Mouse (Mus musculus) hindbrain, embryonic 13.5 days (tissue): ENCODE measurements at regions not wholly inside any gene's neighbourhood (a gene's known extent, or its start where the extent isn't known, plus 50 kb on each side); places are given as distances from the start of the nearest gene placed in this dataset.

Experiments
- ATAC-seq: fragments of 200-750 bp; cut with Nextera tagmentation; 2 replicates; pipeline ENCODE4 v1.8.0; 2017; ENCODE audit warnings: moderate TSS enrichment; ENCODE audit not compliant: low FRiP score
- H3K27ac ChIP-seq: fragments of 300-500 bp; sonication (generic); 2 replicates; pipeline ENCODE4 v1.5.1; 2015; ENCODE audit warnings: inconsistent platforms, mild to moderate bottlenecking, moderate library complexity
- H3K27me3 ChIP-seq: fragments of 300-500 bp; sonication (generic); 2 replicates; pipeline ENCODE4 v1.6.1; 2015; ENCODE audit warnings: mild to moderate bottlenecking, inconsistent platforms
- H3K36me3 ChIP-seq: fragments of 300-500 bp; sonication (generic); 2 replicates; pipeline ENCODE4 v1.6.1; 2015; ENCODE audit warnings: mild to moderate bottlenecking, inconsistent platforms
- H3K4me1 ChIP-seq: fragments of 300-500 bp; sonication (generic); replicated peaks from 2 replicates; pipeline ENCODE4 v1.6.1; 2015; ENCODE audit warnings: inconsistent platforms
- H3K4me2 ChIP-seq: fragments of 300-500 bp; sonication (generic); 2 replicates; pipeline ENCODE4 v1.6.1; 2015; ENCODE audit warnings: inconsistent platforms, mild to moderate bottlenecking, moderate library complexity
- H3K4me3 ChIP-seq: fragments of 300-500 bp; sonication (generic); 2 replicates; pipeline ENCODE4 v1.5.1; 2015; ENCODE audit warnings: mild to moderate bottlenecking, inconsistent platforms
- H3K9ac ChIP-seq: fragments of 300-500 bp; sonication (generic); 2 replicates; pipeline ENCODE4 v1.6.1; 2015; ENCODE audit warnings: mild to moderate bottlenecking, inconsistent platforms
- H3K9me3 ChIP-seq: fragments of 300-500 bp; sonication (generic); 2 replicates; pipeline ENCODE4 v1.6.1; 2016; ENCODE audit warnings: inconsistent platforms
- WGBS: fragments of 180-500 bp; shearing (Covaris S2); methylation state at CpG from one replicate; pipeline ENCODE4 v1.1.7; 2015; 5-methylcytosine and 5-hydroxymethylcytosine counted together

DNA sequence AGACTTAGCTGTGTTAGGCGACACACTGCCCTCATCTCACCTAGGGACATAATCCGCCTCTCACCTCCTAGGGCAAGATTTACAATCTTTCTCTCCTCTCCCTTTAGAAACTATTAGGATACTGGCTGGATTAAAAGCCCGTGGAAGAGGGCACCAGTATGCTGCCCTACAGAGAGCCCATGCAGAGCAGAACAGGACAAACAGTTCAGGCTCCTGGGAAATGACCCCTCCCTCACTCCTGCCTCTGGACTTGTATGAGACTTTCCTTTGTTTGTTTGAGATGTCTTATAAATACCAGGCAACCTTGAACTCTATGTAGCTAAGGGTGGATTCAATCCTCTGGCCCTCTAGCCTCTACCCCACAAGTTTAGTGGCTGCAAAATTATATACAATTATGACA, 81.8 kb upstream of the Barx2 start:
- Histone ChIP-seq H3K36me3 (no peaks in the 10 kb centered on the region), H3K4me2 (no peak overlapping the region)
- WGBS = 78% methylated on average over 3 of the region's 3 CpGs

DNA sequence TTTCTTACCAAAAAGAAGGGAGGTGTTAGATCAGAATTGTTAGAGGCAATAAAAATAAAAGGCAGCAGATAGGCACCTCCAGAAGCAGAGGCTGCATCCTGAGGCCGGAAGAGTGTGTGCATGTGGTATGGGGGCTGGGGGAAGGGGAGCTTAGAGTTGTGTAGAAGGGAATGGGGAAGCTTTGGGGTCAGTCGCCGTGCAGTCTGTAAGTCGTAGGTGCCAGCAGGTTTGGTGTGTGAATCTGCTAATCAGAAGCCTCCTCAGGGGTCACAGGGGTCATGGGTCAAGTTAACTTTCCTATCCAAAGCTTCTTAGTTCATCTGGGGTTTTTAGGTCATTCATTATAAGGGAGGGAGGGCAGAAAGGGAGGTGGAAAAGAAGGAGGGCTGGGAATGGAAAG, 82.4 kb upstream of the Barx2 start:
- 0 out of 2 replicates have a peak, but pooled peaks cover 8% of the 10 kb centered on the region for H3K4me1 ChIP-seq
- H3K4me3 ChIP-seq = no peak overlapping the region
- 68% methylated on average over 4 of the region's 4 CpGs for WGBS
- H3K9me3 ChIP-seq = no peaks in the 10 kb centered on the region
- no peak for ATAC-seq
- no peaks in the 10 kb centered on the region for H3K36me3 ChIP-seq
- no peaks in the 10 kb centered on the region for H3K27me3 ChIP-seq
- H3K4me2 ChIP-seq = no peak overlapping the region
- H3K27ac ChIP-seq = no peak overlapping the region
- no peak overlapping the region for H3K9ac ChIP-seq

More for the DNA sequence above, 81.8 kb upstream of the Barx2 start:
- no peaks in the 10 kb centered on the region for H3K9me3 ChIP-seq
- no peak overlapping the region for H3K27ac ChIP-seq
- H3K9ac ChIP-seq = no peak overlapping the region
- peaks cover 9% of the 10 kb centered on the region; the same call in 1 of the 2 replicates for H3K4me1 ChIP-seq
- H3K27me3 ChIP-seq = no peaks in the 10 kb centered on the region
- H3K4me3 ChIP-seq = no peak overlapping the region
- no peak for ATAC-seq

DNA sequence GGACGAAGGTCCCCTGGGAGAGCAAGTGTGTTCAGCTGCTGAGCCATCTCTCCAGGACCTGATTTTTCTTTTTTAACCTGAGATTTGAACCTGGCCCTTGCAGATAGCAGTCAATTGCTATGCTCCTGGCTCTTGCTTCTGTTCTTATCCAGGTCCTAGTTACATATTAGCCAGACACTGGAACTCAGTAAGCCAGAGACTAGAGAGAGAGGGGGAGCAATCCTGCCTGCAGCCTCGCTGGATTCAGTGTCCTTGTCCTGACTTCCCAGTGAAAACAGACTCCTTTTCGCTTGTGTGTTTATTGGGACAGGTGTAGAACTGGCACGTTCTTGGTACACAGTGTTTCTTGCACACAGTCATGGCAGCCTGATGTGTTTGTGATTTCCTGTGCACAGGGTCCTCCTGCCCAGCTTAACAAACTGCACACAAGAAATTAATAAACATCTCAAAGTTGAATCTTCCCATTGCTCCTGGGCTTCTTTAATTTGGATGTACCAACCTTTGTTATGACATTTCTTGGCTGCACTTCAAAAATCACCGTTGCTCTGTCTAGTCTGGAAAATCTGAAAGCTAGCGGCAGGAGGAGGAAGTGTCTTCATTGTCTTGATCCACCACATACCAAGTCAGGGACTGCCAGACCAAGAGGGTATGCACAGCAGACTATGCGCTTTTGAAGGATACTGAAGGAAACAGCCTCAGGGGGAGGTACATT, 83.4 kb upstream of the Barx2 start:
- 61% methylated on average over 7 of the region's 7 CpGs for WGBS
- no peaks in the 10 kb centered on the region for H3K36me3 ChIP-seq
- H3K4me3 ChIP-seq = no peak overlapping the region
- H3K9ac ChIP-seq = no peak overlapping the region
- H3K4me2 ChIP-seq = no peak overlapping the region
- no peaks in the 10 kb centered on the region for H3K27me3 ChIP-seq
- ATAC-seq = no peak
- no peaks in the 10 kb centered on the region for H3K9me3 ChIP-seq
- no peak overlapping the region for H3K27ac ChIP-seq
- H3K4me1 ChIP-seq = 0 out of 2 replicates have a peak, but pooled peaks cover 8% of the 10 kb centered on the region

DNA sequence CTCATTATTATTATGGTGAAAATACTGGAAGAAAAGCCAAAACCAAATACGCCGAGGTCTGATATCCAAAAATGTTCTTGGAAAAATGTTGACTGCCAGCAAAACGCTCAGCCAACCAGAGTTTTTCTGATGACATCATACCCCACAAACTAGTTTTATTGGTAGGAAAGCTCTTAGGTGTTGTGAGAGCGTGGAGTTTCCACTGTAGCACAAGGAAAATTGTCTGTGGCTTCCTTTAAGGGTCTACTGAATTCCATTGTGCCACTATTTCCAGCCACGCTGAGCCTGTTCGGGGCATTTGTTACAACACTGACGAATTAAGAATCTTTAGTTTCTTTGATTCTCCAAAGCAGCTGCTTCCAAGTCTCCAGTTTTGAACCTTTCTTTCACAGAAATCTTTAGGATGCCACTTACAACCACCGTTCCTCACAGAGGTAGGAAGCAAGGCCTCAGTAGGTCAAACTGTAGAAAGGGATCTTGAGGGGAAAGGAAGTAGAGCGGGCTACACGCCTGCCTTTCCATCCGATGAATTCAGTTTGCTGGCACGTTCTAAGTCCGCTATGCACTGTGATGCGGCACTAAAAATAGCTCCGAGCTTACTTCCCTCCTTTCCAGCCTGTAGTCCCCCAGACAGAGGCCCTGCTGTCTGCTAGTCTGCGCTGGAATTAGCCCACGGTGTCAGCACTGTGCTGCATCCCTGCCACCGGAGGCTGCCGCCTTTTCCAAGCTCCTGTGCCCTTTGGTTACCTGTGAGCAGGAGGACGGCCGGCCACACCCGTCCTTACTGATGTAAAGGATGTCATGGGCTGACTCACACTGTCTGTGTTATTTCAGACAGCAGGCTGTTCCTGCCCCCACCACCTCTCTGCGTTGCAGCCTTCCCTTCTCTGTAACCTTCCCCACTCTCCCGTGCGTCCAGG, 84.2 kb upstream of the Barx2 start:
- H3K9ac ChIP-seq = no peak overlapping the region
- H3K9me3 ChIP-seq = no peaks in the 10 kb centered on the region
- no peaks in the 10 kb centered on the region for H3K36me3 ChIP-seq
- no peak for ATAC-seq
- 0 out of 2 replicates have a peak, but pooled peaks cover 8% of the 10 kb centered on the region for H3K4me1 ChIP-seq
- H3K4me3 ChIP-seq = no peak overlapping the region
- no peak overlapping the region for H3K4me2 ChIP-seq
- H3K27ac ChIP-seq = no peak overlapping the region
- WGBS = 64% methylated on average over 25 of the region's 25 CpGs
- H3K27me3 ChIP-seq = no peaks in the 10 kb centered on the region

DNA sequence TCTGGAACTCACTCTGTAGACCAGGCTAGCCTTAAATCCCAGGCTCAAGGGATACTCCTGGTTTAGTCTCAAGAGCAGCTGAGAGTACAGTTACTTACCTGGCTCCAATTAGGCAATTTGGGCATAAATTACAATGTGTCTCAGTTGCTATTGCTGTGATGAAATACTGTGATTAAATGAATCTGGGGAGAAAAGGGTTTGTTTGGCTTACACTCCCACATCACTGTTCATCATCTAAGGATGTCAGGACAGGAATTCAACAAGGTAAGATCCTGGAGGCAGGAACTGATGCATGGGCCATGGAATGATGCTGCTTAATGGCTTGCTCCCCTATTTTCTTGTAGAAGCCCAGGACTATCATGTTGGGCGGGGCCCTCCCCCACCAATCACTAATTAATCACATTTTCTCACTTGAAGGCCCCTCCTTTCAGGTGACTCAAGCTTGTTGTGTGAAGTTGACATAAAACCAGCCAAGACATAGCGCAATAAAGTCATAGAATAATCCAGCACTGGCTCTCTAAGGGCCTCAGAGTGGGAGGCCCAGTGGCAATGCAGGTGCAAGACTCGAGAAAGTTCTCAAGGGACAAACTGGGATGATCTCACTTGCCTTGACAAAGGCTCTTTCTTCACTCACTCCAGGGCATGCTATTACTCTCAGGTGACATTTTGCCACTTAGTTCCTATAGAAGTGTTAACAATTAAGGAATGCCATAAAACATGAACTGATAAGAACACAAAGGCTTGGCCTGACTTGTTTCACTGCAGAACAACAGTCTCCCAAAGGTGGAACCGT, 85.4 kb upstream of the Barx2 start:
- 88% methylated on average over 4 of the region's 4 CpGs for WGBS
- Histone ChIP-seq H3K27ac (no peak overlapping the region), H3K36me3 (no peaks in the 10 kb centered on the region), H3K4me2 (no peak overlapping the region), H3K27me3 (no peaks in the 10 kb centered on the region), H3K9ac (no peak overlapping the region), H3K4me3 (no peak overlapping the region), H3K4me1 (0 out of 2 replicates have a peak, but pooled peaks cover 8% of the 10 kb centered on the region), H3K9me3 (no peaks in the 10 kb centered on the region)
- no peak for ATAC-seq

DNA sequence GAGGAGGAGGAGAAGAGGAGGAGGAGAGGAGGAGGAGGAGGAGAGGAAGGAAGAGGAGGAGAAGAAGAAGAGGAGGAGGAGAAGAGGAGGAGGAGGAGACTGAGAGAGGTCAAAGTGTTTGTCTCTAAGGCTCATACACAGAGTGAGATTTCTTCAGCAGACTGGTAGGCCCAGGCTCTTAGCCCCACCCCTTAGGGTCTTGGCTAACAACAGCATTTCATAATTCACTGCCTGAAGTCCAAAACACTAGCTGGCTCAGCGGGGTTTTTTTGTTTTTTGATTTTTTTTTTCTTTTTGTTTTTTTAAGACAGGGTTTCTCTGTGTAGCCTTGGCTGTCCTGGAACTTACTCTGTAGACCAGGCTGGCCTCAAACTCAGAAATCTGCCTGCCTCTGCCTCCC, 86.5 kb upstream of the Barx2 start:
- Histone ChIP-seq H3K4me2 (no peak overlapping the region), H3K27me3 (no peaks in the 10 kb centered on the region), H3K9ac (no peak overlapping the region), H3K4me1 (0 out of 2 replicates have a peak, but pooled peaks cover 8% of the 10 kb centered on the region), H3K4me3 (no peak overlapping the region), H3K9me3 (no peaks in the 10 kb centered on the region), H3K27ac (no peak overlapping the region), H3K36me3 (no peaks in the 10 kb centered on the region)
- no peak for ATAC-seq
- WGBS = 73% methylated on average over 1 of the region's 1 CpGs

DNA sequence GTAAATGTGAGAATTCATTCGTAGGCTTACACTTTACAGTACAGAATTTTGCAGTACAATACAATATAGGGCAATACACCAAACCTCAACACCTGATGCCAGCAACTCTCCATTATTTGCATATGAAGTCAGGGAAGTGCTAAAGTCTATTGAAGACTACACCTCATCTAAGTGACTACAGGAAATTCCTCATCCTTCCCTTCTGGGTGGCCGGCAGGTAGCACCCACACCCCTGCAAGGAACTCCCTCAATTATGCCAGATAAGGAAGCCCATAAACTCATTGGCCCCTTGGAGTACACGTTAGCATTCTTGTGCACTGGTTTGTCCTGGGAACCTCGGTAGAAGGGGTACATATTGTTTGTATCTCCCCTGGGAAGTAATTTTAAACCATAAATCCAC, 89.7 kb upstream of the Barx2 start:
- Histone ChIP-seq H3K4me3 (no peak overlapping the region), H3K27me3 (no peaks in the 10 kb centered on the region), H3K4me1 (0 out of 2 replicates have a peak, but pooled peaks cover under 1% of the 10 kb centered on the region), H3K9ac (no peak overlapping the region), H3K9me3 (no peaks in the 10 kb centered on the region), H3K27ac (no peak overlapping the region), H3K36me3 (no peaks in the 10 kb centered on the region), H3K4me2 (no peak overlapping the region)
- 86% methylated on average over 4 of the region's 4 CpGs for WGBS
- ATAC-seq = no peak

DNA sequence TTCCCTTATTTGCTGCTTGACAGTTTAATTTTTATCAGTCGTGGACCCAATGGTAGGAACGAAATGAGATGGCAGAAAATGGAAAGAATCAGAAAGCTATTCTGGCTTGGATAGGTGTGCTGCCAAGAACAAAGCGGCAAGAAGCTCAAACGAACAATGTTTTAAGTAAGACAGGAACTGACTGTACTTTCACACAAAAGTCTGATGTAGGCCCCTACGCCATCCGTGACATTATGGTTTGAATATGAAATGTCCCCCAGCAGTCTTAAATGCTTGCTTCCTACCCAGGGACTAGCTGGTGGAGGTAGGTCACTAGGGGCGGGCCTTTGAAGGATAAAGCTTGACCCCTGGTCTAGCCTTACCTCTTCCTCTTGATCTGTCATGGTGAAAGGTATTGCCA, 90.5 kb upstream of the Barx2 start:
- 88% methylated on average over 7 of the region's 7 CpGs for WGBS
- no peaks in the 10 kb centered on the region for H3K4me1 ChIP-seq
- ATAC-seq = no peak
- no peak overlapping the region for H3K4me2 ChIP-seq
- H3K27me3 ChIP-seq = no peaks in the 10 kb centered on the region
- no peak overlapping the region for H3K27ac ChIP-seq
- no peak overlapping the region for H3K4me3 ChIP-seq
- H3K9me3 ChIP-seq = no peaks in the 10 kb centered on the region
- H3K36me3 ChIP-seq = no peaks in the 10 kb centered on the region
- no peak overlapping the region for H3K9ac ChIP-seq

DNA sequence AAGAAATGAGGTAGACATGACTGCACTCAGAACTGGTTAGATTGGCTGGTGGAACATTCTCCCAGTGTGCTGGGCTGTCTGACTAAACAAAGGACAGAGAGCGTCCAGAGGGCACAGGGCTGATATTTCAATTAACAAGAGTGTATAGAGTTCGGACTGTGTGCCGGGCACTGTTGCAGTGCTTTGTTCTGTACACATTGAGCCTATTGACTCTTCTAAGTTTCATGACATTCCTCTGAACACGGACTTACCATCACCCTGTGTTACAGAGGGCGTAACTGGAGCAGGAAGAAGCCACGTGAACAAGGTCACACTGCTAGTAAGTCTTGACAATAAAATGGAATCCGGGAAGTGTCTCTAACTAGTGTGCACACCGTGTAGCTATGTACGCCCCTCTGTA, 92.1 kb upstream of the Barx2 start:
- no peaks in the 10 kb centered on the region for H3K27me3 ChIP-seq
- H3K9me3 ChIP-seq = no peaks in the 10 kb centered on the region
- 52% methylated on average over 9 of the region's 9 CpGs for WGBS
- no peaks in the 10 kb centered on the region for H3K4me1 ChIP-seq
- no peak overlapping the region for H3K4me2 ChIP-seq
- no peak for ATAC-seq
- H3K9ac ChIP-seq = no peak overlapping the region
- H3K36me3 ChIP-seq = no peaks in the 10 kb centered on the region
- no peak overlapping the region for H3K27ac ChIP-seq
- no peak overlapping the region for H3K4me3 ChIP-seq

DNA sequence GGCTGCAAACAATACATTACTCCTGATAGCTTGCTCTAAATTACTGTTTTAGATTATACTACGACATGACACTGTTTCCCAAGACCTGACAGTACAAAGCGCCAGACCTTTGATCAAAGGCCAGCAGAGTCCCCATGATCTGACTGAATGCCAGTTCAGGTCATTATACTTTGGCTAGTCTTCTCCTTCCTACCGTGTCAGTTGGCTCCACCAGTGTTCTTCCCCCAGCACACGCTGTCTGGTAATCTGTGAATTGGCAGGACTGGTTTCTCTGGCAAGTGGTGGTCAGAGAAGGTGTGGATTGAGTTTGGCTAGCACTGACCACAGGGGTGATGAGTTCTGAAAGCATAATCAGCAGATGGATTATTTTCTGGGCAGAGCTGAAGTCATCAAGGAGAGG, 93.1 kb upstream of the Barx2 start:
- no peaks in the 10 kb centered on the region for H3K9me3 ChIP-seq
- no peak overlapping the region for H3K9ac ChIP-seq
- no peak overlapping the region for H3K4me2 ChIP-seq
- no peak overlapping the region for H3K27ac ChIP-seq
- no peaks in the 10 kb centered on the region for H3K27me3 ChIP-seq
- no peak overlapping the region for H3K4me3 ChIP-seq
- ATAC-seq = no peak
- H3K4me1 ChIP-seq = peaks cover under 1% of the 10 kb centered on the region; the same call in 1 of the 2 replicates
- no peaks in the 10 kb centered on the region for H3K36me3 ChIP-seq
- 82% methylated on average over 4 of the region's 4 CpGs for WGBS

DNA sequence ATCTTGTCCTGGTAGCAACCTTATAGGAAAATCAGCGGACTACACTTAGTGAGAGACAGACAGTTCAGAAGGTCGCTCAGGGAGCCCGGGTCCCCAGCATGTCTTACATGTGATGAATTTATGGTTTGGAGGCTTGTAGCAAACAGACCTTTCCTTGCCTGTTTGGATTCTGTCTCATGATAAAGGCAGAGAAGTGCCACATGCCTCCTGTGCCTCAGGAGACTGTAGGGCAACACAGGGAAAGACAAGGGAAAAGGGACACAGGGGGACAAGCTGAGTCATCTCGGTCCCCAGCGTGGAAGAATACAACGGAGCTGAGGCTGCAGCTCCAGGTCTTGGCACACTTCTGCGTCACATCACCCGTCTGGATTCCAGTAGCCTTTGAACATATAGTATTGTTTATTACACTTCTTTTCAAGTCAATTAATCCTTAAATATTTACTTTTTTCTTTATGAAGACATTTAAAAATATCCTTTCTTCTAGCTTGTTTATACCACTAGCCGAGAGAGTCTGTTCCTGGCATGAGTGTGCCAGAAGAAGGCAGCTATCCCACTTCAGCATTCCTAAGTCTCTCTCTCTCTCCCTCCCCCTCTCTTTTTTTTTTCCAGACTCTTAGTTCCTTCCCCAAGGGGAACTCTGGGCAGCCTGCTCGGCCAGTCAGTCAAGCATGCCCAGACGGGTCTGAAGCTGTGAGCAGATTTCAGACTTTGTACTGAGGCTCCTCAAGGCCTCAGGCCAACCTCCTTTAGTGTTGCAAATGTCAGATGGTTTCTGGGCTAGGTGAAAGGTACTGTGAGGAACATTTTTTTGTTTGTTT, 97.9 kb upstream of the Barx2 start:
- 59% methylated on average over 11 of the region's 11 CpGs for WGBS
- Histone ChIP-seq H3K36me3 (no peaks in the 10 kb centered on the region), H3K27ac (no peak overlapping the region), H3K9ac (no peak overlapping the region), H3K4me3 (no peak overlapping the region), H3K9me3 (no peaks in the 10 kb centered on the region), H3K4me1 (peaks cover 3% of the 10 kb centered on the region; the same call in 1 of the 2 replicates), H3K4me2 (no peak overlapping the region), H3K27me3 (no peaks in the 10 kb centered on the region)
- ATAC-seq = no peak
